16 mouse cellular contexts compared by ENCODE assay signal in the genomic region with DNA sequence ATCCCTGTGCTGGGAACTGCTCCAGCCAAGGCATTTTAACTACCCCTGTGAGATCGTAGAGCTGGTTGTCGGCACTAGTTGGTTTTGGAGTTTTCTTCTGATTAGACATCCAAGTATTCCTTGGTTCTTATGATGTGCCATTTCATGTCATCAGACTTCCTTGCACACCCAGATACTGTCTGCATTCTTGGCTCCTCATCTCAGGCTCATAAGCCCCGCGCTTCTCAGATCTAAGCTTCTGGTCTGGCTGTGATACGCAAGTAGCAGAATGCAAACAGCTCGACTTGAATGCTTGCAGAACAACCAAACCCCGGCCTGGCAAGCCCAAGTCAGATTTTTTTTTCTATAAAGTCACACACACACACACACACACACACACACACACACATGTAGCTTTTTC.
DNase-seq lines count a peak whose midpoint lies in the region; ATAC-seq and TF ChIP-seq lines count a peak whose summit lies in the region.
"Had no signal": no experiment of that assay in that cellular context is flagged by ENCODE, and none has a peak within 500 bp of the region (broad histone marks: within the 10 kb centered on the region; RNA-seq: fewer than 3 reads in every experiment).

No protein-coding gene starts in this region.

- WGBS in forebrain, embryonic 14.5 days: 92% methylated on average over 7 of the region's 7 CpGs
- WGBS in forebrain, embryonic 13.5 days: 94% methylated on average over 7 of the region's 7 CpGs
- WGBS in lung, embryonic 14.5 days: 63% methylated on average over 7 of the region's 7 CpGs
- WGBS in midbrain, embryonic 11.5 days: 91% methylated on average over 7 of the region's 7 CpGs
- WGBS in midbrain, embryonic 16.5 days: 88% methylated on average over 7 of the region's 7 CpGs

- no peaks in the 10 kb centered on the region for H3K36me3 ChIP-seq in forebrain, embryonic 14.5 days (ENCODE audit: control insufficient read depth, insufficient read depth, low read length)
- H3K36me3 ChIP-seq in forebrain, embryonic 13.5 days (ENCODE audit: poor library complexity, severe bottlenecking): no peaks in the 10 kb centered on the region
- no peaks in the 10 kb centered on the region for H3K36me3 ChIP-seq in lung, embryonic 14.5 days (ENCODE audit: insufficient read depth)
- H3K36me3 ChIP-seq in midbrain, embryonic 11.5 days (ENCODE audit: control insufficient read depth, insufficient read depth, low read length): no peaks in the 10 kb centered on the region
- no peaks in the 10 kb centered on the region for H3K36me3 ChIP-seq in midbrain, embryonic 16.5 days (ENCODE audit: control insufficient read depth, insufficient read depth, low read length)
- H3K36me3 ChIP-seq: heart, embryonic 13.5 days had no signal

- ATAC-seq in forebrain, embryonic 14.5 days: no peak
- no peak for ATAC-seq in forebrain, embryonic 13.5 days
- ATAC-seq in lung, embryonic 14.5 days (ENCODE audit: insufficient read depth): no peak; the same call in 1 of the 2 replicates
- no peak for ATAC-seq in midbrain, embryonic 11.5 days (ENCODE audit: low FRiP score)
- ATAC-seq in midbrain, embryonic 16.5 days: no peak
- ATAC-seq: hindbrain, embryonic 16.5 days; inflammation-experienced regulatory T-cells, adult 6 months had no signal

- H3K4me1 ChIP-seq in forebrain, embryonic 14.5 days (ENCODE audit: control insufficient read depth, insufficient read depth, low read length): no peaks in the 10 kb centered on the region
- H3K4me1 ChIP-seq in forebrain, embryonic 13.5 days: no peaks in the 10 kb centered on the region; the same call in 1 of the 2 replicates
- H3K4me1 ChIP-seq in lung, embryonic 14.5 days (ENCODE audit: insufficient read depth): no peaks in the 10 kb centered on the region
- H3K4me1 ChIP-seq in midbrain, embryonic 11.5 days (ENCODE audit: control insufficient read depth, insufficient read depth, low read length): no peaks in the 10 kb centered on the region
- no peaks in the 10 kb centered on the region for H3K4me1 ChIP-seq in midbrain, embryonic 16.5 days (ENCODE audit: control insufficient read depth, insufficient read depth, low read length)
- H3K4me1 ChIP-seq: heart, embryonic 13.5 days had no signal

- no peak overlapping the region for H3K4me2 ChIP-seq in forebrain, embryonic 14.5 days (ENCODE audit: low read length)
- H3K4me2 ChIP-seq in forebrain, embryonic 13.5 days: no peak overlapping the region
- no peak overlapping the region for H3K4me2 ChIP-seq in lung, embryonic 14.5 days
- H3K4me2 ChIP-seq in midbrain, embryonic 11.5 days: no peak overlapping the region
- no peak overlapping the region for H3K4me2 ChIP-seq in midbrain, embryonic 16.5 days (ENCODE audit: low read length)
- H3K4me2 ChIP-seq: heart, embryonic 13.5 days had no signal

- peak; percentile 38 for DNase-seq in forebrain, embryonic 14.5 days (ENCODE audit: low spot score)
- peak; percentile 35 for DNase-seq in lung, embryonic 14.5 days
- DNase-seq in lung, postnatal 4 days: no peak
- DNase-seq in midbrain, embryonic 11.5 days (ENCODE audit: low spot score, missing footprints): peak; percentile 75
- no peak for DNase-seq in gastrocnemius, adult 8-10 months (ENCODE audit: low spot score in 2 of 2)
- DNase-seq: adrenal gland, postnatal 10 days; cerebellum, adult 2 months; cerebellum, postnatal 10 days; gastrocnemius, postnatal 25 days; heart, adult 11 months; heart, postnatal 36 days had no signal

- no peak overlapping the region for H3K4me3 ChIP-seq in forebrain, embryonic 14.5 days (ENCODE audit: low read depth, low read length)
- H3K4me3 ChIP-seq in forebrain, embryonic 13.5 days: no peak overlapping the region
- H3K4me3 ChIP-seq in lung, embryonic 14.5 days (ENCODE audit: low read depth, low read length): no peak overlapping the region
- no peak overlapping the region for H3K4me3 ChIP-seq in midbrain, embryonic 11.5 days (ENCODE audit: low read depth, low read length)
- H3K4me3 ChIP-seq in midbrain, embryonic 16.5 days (ENCODE audit: low read depth, low read length): no peak overlapping the region
- H3K4me3 ChIP-seq: heart, embryonic 13.5 days had no signal

- no peaks in the 10 kb centered on the region for H3K27me3 ChIP-seq in forebrain, embryonic 14.5 days (replicated peaks; ENCODE audit: control insufficient read depth, insufficient read depth, low read length)
- H3K27me3 ChIP-seq in forebrain, embryonic 13.5 days: no peaks in the 10 kb centered on the region
- no peaks in the 10 kb centered on the region for H3K27me3 ChIP-seq in lung, embryonic 14.5 days (ENCODE audit: insufficient read depth, low read length)
- H3K27me3 ChIP-seq in midbrain, embryonic 11.5 days (ENCODE audit: control insufficient read depth, insufficient read depth, low read length): no peaks in the 10 kb centered on the region
- H3K27me3 ChIP-seq in midbrain, embryonic 16.5 days (ENCODE audit: control insufficient read depth, insufficient read depth, low read depth, low read length): no peaks in the 10 kb centered on the region
- H3K27me3 ChIP-seq: heart, embryonic 13.5 days had no signal

- no peak for TF ChIP-seq CTCF in lung, embryonic 14.5 days (IDR thresholded peaks at IDR 0.05; ENCODE audit: low read depth)

- H3K9ac ChIP-seq in forebrain, embryonic 14.5 days (ENCODE audit: low read length): no peak overlapping the region
- no peak overlapping the region for H3K9ac ChIP-seq in forebrain, embryonic 13.5 days
- H3K9ac ChIP-seq in lung, embryonic 14.5 days: no peak overlapping the region
- H3K9ac ChIP-seq in midbrain, embryonic 11.5 days (ENCODE audit: low read length): no peak overlapping the region
- no peak overlapping the region for H3K9ac ChIP-seq in midbrain, embryonic 16.5 days (ENCODE audit: low read depth, low read length)
- H3K9ac ChIP-seq: heart, embryonic 13.5 days had no signal

- no peaks in the 10 kb centered on the region for H3K9me3 ChIP-seq in forebrain, embryonic 14.5 days (replicated peaks; ENCODE audit: control insufficient read depth, low read length)
- H3K9me3 ChIP-seq in forebrain, embryonic 13.5 days (replicated peaks): no peaks in the 10 kb centered on the region
- no peaks in the 10 kb centered on the region for H3K9me3 ChIP-seq in lung, embryonic 14.5 days (ENCODE audit: low read depth, low read length)
- no peaks in the 10 kb centered on the region for H3K9me3 ChIP-seq in midbrain, embryonic 11.5 days (ENCODE audit: control insufficient read depth, low read length)
- no peaks in the 10 kb centered on the region for H3K9me3 ChIP-seq in midbrain, embryonic 16.5 days (replicated peaks; ENCODE audit: control insufficient read depth, low read length, poor library complexity, severe bottlenecking)
- H3K9me3 ChIP-seq: heart, embryonic 13.5 days had no signal

- no peak overlapping the region for H3K27ac ChIP-seq in forebrain, embryonic 14.5 days (ENCODE audit: low read depth, low read length)
- H3K27ac ChIP-seq in forebrain, embryonic 13.5 days: no peak overlapping the region
- H3K27ac ChIP-seq in lung, embryonic 14.5 days (ENCODE audit: low read depth): no peak overlapping the region
- H3K27ac ChIP-seq in midbrain, embryonic 11.5 days (ENCODE audit: low read depth, low read length): no peak overlapping the region
- no peak overlapping the region for H3K27ac ChIP-seq in midbrain, embryonic 16.5 days (ENCODE audit: low read length)
- H3K27ac ChIP-seq: heart, embryonic 13.5 days had no signal

Comparison
In these comparisons a context has a peak if more than half of its experiments do, and no peak if none do; other contexts are left out.
1. DNase-seq: peak in forebrain, embryonic 14.5 days (single experiment), lung, embryonic 14.5 days (single experiment) and midbrain, embryonic 11.5 days (single experiment); none in lung, postnatal 4 days (0 of 2) and gastrocnemius, adult 8-10 months (0 of 2).